Mouse (Mus musculus): ENCODE measurements around the gene Msantd1. TPM values are rescaled to one million over a fixed set of nuclear protein-coding genes. Genes with fewer than 3 reads are reported as not detected.
"Not testable (repeated sequence)": the region's sequence is repeated elsewhere in the genome, so short reads cannot be mapped to it uniquely, and the experiment has no call there.

Msantd1 gene
- polyA plus RNA-seq (2015; fragmentation: Nextera tagmentation; extraction: Ambion mirVana) = 0.27 TPM in 1 of 2 replicates, not detected in the other

DNA sequence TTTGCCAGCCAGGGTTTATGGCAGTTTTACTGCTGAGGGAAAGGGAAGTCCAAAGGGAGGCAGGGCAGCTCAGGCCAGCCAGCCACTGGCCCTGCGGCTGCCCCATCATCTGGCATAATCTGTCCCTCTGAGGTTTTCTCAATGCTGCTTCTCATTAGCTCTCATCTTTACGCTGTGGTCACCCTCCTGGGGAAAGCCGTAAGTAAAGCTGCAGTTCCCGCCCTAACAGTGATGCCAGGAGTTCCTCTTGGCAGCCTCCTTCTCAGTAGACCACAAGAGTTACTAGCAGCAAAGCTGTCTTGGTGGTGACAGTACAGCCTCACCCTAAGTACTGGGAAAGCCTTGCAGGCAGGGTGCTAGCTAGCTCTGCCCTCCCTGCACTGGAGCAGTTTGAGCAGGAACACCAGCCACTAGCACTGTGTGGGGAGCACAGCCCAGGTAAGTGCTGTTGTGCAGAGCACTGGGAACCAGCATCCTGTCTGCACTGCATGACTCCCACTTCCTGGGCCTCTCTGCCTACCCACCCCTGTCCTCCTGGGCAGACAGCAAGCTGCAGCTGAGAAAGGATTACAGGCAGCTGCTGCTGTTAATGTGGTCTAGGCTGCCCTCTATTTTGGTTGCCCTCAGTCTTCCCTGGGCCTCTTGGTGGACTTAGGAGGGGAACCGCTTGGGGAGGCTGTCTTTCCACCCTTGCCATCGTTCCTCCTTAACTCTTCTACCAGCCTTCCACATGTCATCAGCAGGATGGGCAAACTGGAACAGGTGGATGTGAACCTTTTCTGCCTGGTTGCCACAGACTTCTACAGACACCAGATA is at the start of gene Msantd1:
Gene Msantd1 (plus strand): TSS at position 103 of the 816 bp plus-strand sequence.
- H3K4me3 ChIP-seq = no peak within 1 kb of the TSS
- H3K27ac ChIP-seq = peak within 1 kb of the TSS; percentile 46; the same call in 1 of the 2 replicates
- H3K4me2 ChIP-seq = no peak within 1 kb of the TSS
- WGBS = 73% methylated on average over 6 of the region's 6 CpGs
- ATAC-seq (replicated peaks; ENCODE audit: insufficient number of reproducible peaks, insufficient read depth, low FRiP score, low read depth) = no peak
- no peaks in the 10 kb centered on the region for H3K9me3 ChIP-seq (replicated peaks)
- H3K36me3 ChIP-seq = peaks cover 41% of the 10 kb centered on the region
- H3K27me3 ChIP-seq = no peaks in the 10 kb centered on the region
- H3K4me1 ChIP-seq (replicated peaks) = peaks cover 13% of the 10 kb centered on the region
- no peak within 1 kb of the TSS for H3K9ac ChIP-seq

DNA sequence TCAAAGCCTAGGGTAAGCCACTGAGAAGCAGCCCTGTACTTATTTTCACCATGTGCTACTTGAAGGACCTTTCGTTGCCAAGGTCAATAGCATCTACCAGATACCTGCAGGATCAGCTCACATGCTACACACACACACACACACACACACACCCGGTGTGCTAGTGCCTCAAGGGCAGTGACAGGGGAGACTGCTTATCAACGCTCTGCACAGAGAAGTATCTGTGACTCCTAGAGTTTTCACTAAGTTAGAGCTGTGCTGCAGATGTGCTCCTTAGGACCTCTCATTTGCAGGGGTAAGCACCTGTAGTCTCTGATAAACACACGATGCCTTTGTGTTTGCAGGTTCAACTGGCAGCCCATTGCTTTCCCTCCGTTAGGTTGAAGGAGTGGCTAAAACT is 42.4 kb upstream of the Msantd1 start:
- no peak for ATAC-seq (replicated peaks; ENCODE audit: insufficient number of reproducible peaks, insufficient read depth, low FRiP score, low read depth)
- Histone ChIP-seq H3K27ac (no peak overlapping the region), H3K4me3 (no peak overlapping the region), H3K9ac (no peak overlapping the region), H3K27me3 (no peaks in the 10 kb centered on the region), H3K4me2 (no peak overlapping the region), H3K4me1 (replicated peaks) (no peaks in the 10 kb centered on the region), H3K36me3 (peaks cover 48% of the 10 kb centered on the region), H3K9me3 (replicated peaks) (no peaks in the 10 kb centered on the region)
- 75% methylated on average over 5 of the region's 5 CpGs for WGBS

DNA sequence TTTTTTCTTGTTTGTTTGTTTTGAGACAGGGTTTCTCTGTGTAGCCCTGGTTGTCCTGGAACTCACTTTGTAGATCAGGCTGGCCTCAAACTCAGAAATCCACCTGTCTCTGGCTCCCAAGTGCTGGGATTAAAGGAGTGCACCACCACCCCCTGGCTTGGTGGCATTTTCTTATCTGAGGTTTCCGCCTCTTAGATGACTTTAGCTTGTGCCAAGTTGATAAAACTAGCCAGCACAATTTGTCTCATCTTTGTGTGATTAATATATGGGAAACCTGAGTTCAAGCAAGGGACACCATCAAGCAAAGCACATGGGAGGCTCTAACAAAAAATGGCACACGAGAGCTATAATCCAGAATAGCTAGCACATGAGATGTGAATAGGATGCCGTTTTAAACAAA is 27.5 kb upstream of the Msantd1 start:
- H3K36me3 ChIP-seq = peaks cover 62% of the 10 kb centered on the region
- not testable (repeated sequence) for H3K4me3 ChIP-seq; H3K9me3 ChIP-seq (replicated peaks); H3K4me2 ChIP-seq; H3K9ac ChIP-seq; H3K27ac ChIP-seq; ATAC-seq (replicated peaks; ENCODE audit: insufficient number of reproducible peaks, insufficient read depth, low FRiP score, low read depth); H3K27me3 ChIP-seq; H3K4me1 ChIP-seq (replicated peaks)
- WGBS = 80% methylated on average over 3 of the region's 3 CpGs

DNA sequence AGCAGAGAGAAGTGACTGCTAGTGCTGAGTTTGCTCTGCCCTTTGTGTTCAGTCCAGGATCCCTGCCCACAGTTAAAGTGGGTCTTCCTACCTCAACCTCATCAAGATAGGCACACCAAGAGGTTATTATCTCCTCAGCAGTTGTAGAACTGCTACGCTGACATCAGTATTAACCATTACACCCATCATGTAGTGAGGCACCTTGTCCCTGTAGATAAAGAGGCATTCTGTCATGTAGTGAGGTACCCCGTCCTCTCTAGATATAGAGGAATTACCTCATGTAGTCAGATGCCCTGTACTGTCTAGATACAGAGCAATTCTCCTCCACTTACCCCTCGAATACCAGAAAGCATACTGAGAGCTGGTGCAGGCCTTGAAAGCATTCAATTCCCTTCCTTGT is 26.8 kb upstream of the Msantd1 start:
- Histone ChIP-seq H3K9me3 (replicated peaks) (no peaks in the 10 kb centered on the region), H3K27me3 (no peaks in the 10 kb centered on the region), H3K4me2 (no peak overlapping the region), H3K36me3 (peaks cover 63% of the 10 kb centered on the region), H3K4me1 (replicated peaks) (no peaks in the 10 kb centered on the region), H3K4me3 (no peak overlapping the region), H3K27ac (no peak overlapping the region), H3K9ac (no peak overlapping the region)
- 73% methylated on average over 3 of the region's 3 CpGs for WGBS
- ATAC-seq (replicated peaks; ENCODE audit: insufficient number of reproducible peaks, insufficient read depth, low FRiP score, low read depth) = no peak

DNA sequence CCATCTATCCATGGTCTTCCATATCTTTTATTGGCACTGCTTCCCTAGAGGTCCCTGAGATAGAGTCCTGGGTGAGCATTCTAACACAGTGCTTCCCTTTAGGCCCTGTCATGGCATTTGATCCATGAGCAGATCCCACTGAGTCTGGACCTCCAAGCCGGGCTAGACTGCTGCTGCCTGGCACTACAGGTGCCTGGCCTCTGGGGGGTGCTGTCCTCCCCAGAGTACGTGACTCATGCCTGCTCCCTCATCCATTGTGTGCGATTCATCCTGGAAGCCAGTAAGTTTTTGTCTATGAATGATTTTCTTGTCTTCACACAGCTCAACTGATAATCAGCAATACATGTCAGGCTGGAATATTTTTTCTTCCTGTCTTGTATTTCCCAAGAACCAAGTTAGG is 22.6 kb upstream of the Msantd1 start:
- Histone ChIP-seq H3K36me3 (peaks cover 54% of the 10 kb centered on the region), H3K4me3 (no peak overlapping the region), H3K27me3 (no peaks in the 10 kb centered on the region), H3K9ac (no peak overlapping the region), H3K4me1 (replicated peaks) (no peaks in the 10 kb centered on the region), H3K4me2 (no peak overlapping the region), H3K27ac (no peak overlapping the region), H3K9me3 (replicated peaks) (no peaks in the 10 kb centered on the region)
- ATAC-seq (replicated peaks; ENCODE audit: insufficient number of reproducible peaks, insufficient read depth, low FRiP score, low read depth) = no peak
- 84% methylated on average over 3 of the region's 3 CpGs for WGBS

DNA sequence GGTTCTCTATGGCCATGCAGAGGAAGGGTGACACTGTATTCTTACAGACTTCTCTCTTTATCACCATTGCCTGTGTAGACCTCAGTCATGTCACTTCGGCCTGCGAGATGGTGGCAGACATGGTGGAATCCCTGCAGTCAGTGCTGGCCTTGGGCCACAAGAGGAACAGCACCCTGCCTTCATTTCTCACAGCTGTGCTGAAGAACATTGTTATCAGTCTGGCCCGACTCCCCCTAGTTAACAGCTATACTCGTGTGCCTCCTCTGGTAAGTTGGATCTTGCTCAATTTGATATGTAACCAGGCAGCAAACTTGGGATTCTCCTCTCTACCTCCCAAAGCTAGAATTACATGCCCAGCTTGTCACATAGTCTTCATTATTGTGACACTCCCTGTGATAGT is 18.6 kb upstream of the Msantd1 start:
- ATAC-seq (replicated peaks; ENCODE audit: insufficient number of reproducible peaks, insufficient read depth, low FRiP score, low read depth) = no peak
- Histone ChIP-seq H3K27ac (no peak overlapping the region), H3K9ac (no peak overlapping the region), H3K36me3 (peaks cover 62% of the 10 kb centered on the region), H3K4me3 (no peak overlapping the region), H3K4me2 (no peak overlapping the region), H3K4me1 (replicated peaks) (no peaks in the 10 kb centered on the region), H3K27me3 (no peaks in the 10 kb centered on the region), H3K9me3 (replicated peaks) (no peaks in the 10 kb centered on the region)
- WGBS = 72% methylated on average over 4 of the region's 4 CpGs

DNA sequence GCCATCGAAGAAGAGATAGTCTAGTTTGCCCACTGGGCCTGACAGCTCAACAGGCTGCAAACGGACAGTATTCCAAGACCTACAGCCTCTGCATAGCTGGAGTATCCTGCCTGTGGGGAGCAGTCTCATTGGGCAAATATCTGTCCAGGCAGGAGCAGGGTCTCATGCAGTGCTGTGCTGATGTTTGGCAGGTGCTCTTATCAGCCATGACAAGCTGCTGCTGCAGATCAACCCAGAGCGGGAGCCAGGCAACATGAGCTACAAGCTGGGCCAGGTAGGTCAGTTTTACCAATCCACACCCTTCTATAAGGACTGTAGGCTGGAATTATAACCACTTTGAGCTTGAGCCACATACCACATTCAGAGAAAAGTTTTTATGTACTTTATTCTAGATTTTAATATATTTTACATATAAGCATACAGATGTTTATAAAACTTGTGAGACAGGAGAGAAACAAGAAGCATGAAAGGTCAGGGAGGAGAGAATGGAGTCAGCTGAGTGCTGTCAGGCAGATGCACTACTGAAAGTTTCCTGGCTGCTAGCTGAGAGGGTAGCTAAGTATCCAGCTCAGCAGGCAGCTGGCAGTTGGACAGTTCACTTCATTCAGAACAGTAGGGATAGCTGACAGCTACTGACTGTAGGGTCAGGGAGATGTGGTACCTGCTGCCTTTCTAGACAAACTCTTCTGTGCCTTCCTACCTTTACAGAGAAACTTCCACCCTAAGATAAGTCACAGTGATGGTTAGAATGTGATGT is 10.9 kb upstream of the Msantd1 start:
- Histone ChIP-seq H3K36me3 (peaks cover 51% of the 10 kb centered on the region), H3K4me3 (no peak overlapping the region), H3K4me1 (replicated peaks) (peaks cover 9% of the 10 kb centered on the region)

DNA sequence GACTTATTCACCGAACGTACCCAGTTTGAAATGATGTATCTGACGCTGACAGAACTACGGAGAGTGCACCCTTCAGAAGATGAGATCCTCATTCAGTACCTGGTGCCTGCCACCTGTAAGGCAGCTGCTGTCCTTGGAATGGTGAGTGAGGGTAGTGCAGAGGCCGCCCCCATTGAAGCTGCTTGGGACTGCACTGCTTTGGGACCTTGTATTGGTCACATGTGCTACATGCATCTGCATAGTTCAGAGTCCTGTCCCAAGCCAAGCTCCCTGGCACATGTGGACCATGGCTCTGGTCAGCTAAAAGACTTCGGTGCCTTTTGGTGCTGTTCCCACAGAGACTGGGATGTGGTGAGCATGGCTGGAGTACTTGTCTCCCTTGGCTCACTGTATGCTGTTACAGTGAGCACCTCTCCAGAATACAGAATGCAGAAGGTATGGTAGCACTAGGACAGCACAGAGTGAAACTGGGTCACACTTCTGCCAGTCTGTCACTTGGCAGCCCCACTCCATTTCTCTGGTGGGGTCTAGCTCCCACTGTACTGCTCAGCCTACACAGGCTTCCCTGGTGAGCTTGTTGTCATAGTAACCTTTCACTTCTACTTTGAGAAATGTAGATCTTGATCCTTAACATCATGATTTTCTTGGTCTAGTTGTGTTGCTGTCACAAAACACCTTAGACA is 7.9 kb upstream of the Msantd1 start:
- Histone ChIP-seq H3K36me3 (peaks cover 57% of the 10 kb centered on the region), H3K27me3 (no peaks in the 10 kb centered on the region), H3K4me3 (no peak overlapping the region), H3K9me3 (replicated peaks) (no peaks in the 10 kb centered on the region), H3K4me2 (no peak overlapping the region), H3K4me1 (replicated peaks) (peaks cover 20% of the 10 kb centered on the region), H3K27ac (no peak overlapping the region), H3K9ac (no peak overlapping the region)
- 93% methylated on average over 6 of the region's 6 CpGs for WGBS
- no peak for ATAC-seq (replicated peaks; ENCODE audit: insufficient number of reproducible peaks, insufficient read depth, low FRiP score, low read depth)

More for the DNA sequence above, 10.9 kb upstream of the Msantd1 start:
- no peak for ATAC-seq (replicated peaks; ENCODE audit: insufficient number of reproducible peaks, insufficient read depth, low FRiP score, low read depth)
- WGBS = 50% methylated on average over 3 of the region's 3 CpGs
- Histone ChIP-seq H3K4me2 (no peak overlapping the region), H3K9ac (no peak overlapping the region), H3K27me3 (no peaks in the 10 kb centered on the region), H3K27ac (no peak overlapping the region), H3K9me3 (replicated peaks) (no peaks in the 10 kb centered on the region)

DNA sequence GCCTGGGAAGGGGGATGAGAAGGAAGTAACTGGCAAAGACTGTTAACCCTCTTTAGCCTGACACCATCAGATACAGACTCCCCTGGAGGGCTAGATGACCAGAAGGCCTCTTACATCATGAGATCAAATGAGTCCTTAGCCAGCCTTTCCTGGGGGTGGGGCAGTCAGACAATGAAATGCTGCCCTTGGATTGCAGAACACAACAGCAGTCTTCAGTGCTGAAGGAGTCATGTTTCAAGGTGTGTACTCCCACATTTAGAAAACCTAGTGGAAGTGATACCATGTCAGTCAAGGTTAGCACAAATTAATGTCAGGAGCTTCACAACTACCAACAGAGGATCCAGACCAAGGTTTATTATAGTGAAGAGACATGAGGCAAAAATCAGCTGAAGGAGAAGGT is 5.4 kb upstream of the Msantd1 start:
- no peak overlapping the region for H3K9ac ChIP-seq
- H3K9me3 ChIP-seq (replicated peaks) = no peaks in the 10 kb centered on the region
- no peak overlapping the region for H3K4me3 ChIP-seq
- peaks cover 14% of the 10 kb centered on the region for H3K4me1 ChIP-seq (replicated peaks)
- no peak for ATAC-seq (replicated peaks; ENCODE audit: insufficient number of reproducible peaks, insufficient read depth, low FRiP score, low read depth)
- H3K27ac ChIP-seq = peak overlapping the region; percentile 30; the same call in 1 of the 2 replicates
- H3K27me3 ChIP-seq = no peaks in the 10 kb centered on the region
- H3K4me2 ChIP-seq = no peak overlapping the region
- H3K36me3 ChIP-seq = peaks cover 70% of the 10 kb centered on the region

DNA sequence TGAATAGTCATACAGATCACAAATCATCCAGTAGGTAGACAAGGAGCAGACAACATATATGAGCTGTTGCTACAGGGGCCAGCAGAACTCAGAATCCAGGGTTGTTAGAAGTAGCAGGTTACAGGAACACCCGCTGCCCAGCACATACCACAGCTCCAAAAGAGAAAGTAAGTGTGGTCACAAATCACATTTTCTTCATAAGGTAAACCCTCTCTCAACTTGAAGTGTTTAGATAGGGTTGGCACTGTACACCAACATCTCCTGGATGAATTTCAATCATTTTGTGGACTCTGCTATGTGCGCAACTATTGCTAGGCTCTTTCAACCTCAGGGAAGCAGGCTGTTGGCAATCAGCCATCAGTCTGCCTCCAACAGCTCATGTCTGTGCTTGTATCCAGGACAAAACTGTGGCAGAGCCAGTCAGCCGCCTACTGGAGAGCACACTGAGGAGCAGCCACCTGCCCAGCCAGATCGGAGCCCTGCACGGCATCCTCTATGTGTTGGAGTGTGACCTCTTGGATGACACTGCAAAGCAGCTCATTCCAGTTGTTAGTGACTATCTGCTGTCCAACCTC is 4.9 kb upstream of the Msantd1 start:
- Histone ChIP-seq H3K4me2 (no peak overlapping the region), H3K9ac (no peak overlapping the region), H3K27ac (peak overlapping the region; percentile 30; the same call in 1 of the 2 replicates), H3K36me3 (peaks cover 72% of the 10 kb centered on the region), H3K9me3 (replicated peaks) (no peaks in the 10 kb centered on the region), H3K4me3 (no peak overlapping the region), H3K27me3 (no peaks in the 10 kb centered on the region), H3K4me1 (replicated peaks) (peaks cover 12% of the 10 kb centered on the region)
- WGBS = 50% methylated on average over 5 of the region's 5 CpGs
- ATAC-seq (replicated peaks; ENCODE audit: insufficient number of reproducible peaks, insufficient read depth, low FRiP score, low read depth) = peak; percentile 60

DNA sequence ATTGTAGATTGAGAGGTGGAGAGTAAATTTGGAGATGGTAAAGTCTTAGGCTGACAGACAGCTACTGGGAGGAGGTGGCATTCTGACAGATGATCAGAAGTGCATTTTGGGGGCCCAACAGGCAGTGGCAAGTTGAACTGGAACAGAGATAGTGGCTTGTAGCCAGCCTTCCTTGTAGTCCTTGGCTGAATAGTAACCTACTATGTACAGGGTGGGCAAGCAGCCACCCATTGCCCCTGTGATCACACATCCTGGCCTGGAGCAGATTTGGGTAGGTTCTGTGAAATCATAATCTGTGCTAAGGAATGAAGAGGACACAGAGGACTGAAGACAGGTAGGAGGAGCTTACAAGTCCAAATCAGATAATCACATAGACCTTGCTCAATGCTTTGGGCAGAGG is 3.4 kb upstream of the Msantd1 start:
- Histone ChIP-seq H3K4me1 (replicated peaks) (peaks cover 23% of the 10 kb centered on the region), H3K9ac (no peak overlapping the region), H3K4me3 (no peak overlapping the region), H3K4me2 (no peak overlapping the region), H3K36me3 (peaks cover 60% of the 10 kb centered on the region), H3K9me3 (replicated peaks) (no peaks in the 10 kb centered on the region), H3K27ac (no peak overlapping the region), H3K27me3 (no peaks in the 10 kb centered on the region)
- ATAC-seq (replicated peaks; ENCODE audit: insufficient number of reproducible peaks, insufficient read depth, low FRiP score, low read depth) = no peak
